Mouse (Mus musculus): ENCODE data around the gene Cdc37l1. TPM values are rescaled to one million over a fixed set of nuclear protein-coding genes. Genes with fewer than 3 reads are reported as not detected.

Gene Cdc37l1
- polyA plus RNA-seq, 1 experiment from 2014 or later = 51.7 TPM

DNA sequence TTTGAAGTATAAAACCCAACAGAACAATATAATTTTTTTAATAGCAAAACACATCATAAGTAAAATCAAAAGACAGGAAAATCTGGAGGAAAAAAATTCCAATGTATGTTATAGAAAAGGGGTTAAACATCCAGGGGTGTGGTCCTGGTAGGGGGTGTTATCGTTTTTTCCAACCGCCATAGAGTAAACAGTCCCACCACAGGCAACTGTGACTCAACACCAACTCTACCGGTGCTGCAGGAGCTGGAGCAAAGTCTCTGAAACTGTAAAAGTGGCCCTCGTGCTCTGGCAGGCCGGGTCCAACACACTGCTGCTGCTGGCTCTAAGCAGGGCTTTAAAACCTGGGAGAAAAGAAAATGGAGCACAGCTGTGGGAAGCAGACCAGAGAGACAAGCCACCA is 68.6 kb downstream of the Cdc37l1 start:
- H3K9me3 ChIP-seq (ENCODE audit: control insufficient read depth, low read length) = no peaks in the 10 kb centered on the region
- H3K9ac ChIP-seq (ENCODE audit: low read depth, low read length) = no peak overlapping the region
- no peaks in the 10 kb centered on the region for H3K27me3 ChIP-seq (ENCODE audit: control insufficient read depth, insufficient read depth, low read length)
- no peaks in the 10 kb centered on the region for H3K4me1 ChIP-seq (replicated peaks; ENCODE audit: control insufficient read depth, insufficient read depth, low read length)
- no peak overlapping the region for H3K4me3 ChIP-seq (ENCODE audit: low read depth, low read length)
- H3K4me2 ChIP-seq (replicated peaks; ENCODE audit: low read depth, low read length) = no peak overlapping the region
- no peak overlapping the region for H3K27ac ChIP-seq (ENCODE audit: low read depth, low read length)
- DNase-seq (ENCODE audit: low spot score) = no peak
- no peak for ATAC-seq (ENCODE audit: low FRiP score)
- 94% methylated on average over 5 of the region's 5 CpGs for WGBS
- H3K36me3 ChIP-seq (ENCODE audit: control insufficient read depth, insufficient read depth, low read length) = no peaks in the 10 kb centered on the region

DNA sequence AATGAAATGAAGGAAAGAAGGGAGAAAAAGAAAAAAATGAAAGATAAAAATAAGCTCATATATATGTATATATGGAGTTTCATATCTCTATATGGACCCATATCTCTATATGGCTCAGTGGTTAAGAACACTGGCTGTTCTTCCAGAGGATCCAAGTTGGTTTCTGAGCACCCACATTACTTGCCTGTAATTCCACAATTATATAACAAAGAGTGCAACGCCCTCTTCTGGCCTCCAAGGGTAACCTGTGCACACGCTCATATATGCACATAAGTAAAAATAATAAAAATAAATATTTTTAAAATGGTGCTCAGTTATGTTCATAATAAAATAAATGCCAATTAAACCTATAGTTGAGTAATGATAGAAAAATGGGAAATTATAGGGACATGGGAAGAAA is 69.5 kb downstream of the Cdc37l1 start:
- H3K36me3 ChIP-seq (ENCODE audit: control insufficient read depth, insufficient read depth, low read length) = no peaks in the 10 kb centered on the region
- ATAC-seq (ENCODE audit: low FRiP score) (no peak), DNase-seq (ENCODE audit: low spot score) (no peak)
- H3K4me1 ChIP-seq (replicated peaks; ENCODE audit: control insufficient read depth, insufficient read depth, low read length) = no peaks in the 10 kb centered on the region
- no peak overlapping the region for H3K4me2 ChIP-seq (replicated peaks; ENCODE audit: low read depth, low read length)
- H3K27me3 ChIP-seq (ENCODE audit: control insufficient read depth, insufficient read depth, low read length) = no peaks in the 10 kb centered on the region
- WGBS = 89% methylated on average over 2 of the region's 2 CpGs
- H3K27ac ChIP-seq (ENCODE audit: low read depth, low read length) = no peak overlapping the region
- no peaks in the 10 kb centered on the region for H3K9me3 ChIP-seq (ENCODE audit: control insufficient read depth, low read length)
- no peak overlapping the region for H3K9ac ChIP-seq (ENCODE audit: low read depth, low read length)
- no peak overlapping the region for H3K4me3 ChIP-seq (ENCODE audit: low read depth, low read length)

DNA sequence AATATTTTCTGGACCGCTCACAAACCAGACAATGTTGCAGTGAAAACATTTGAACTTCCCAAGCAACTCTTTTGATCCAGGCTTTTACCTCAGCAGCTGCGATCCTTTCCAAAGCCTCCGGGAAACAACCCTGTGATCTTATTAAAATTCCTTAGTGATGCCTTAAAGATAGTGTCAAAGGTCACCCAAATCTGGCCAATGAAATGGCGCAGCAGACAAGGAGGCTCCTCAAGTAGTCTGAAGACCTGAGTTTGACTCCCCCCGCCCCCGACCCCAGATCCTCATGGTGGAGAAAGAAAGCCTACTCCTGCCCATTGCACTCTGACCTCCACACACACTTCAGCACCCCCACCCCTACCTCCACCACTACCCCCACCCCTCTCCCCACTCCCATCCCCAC is 70.1 kb downstream of the Cdc37l1 start:
- no peak overlapping the region for H3K9ac ChIP-seq (ENCODE audit: low read depth, low read length)
- no peak for ATAC-seq (ENCODE audit: low FRiP score)
- no peak overlapping the region for H3K4me3 ChIP-seq (ENCODE audit: low read depth, low read length)
- 26% methylated on average over 6 of the region's 6 CpGs for WGBS
- H3K4me2 ChIP-seq (replicated peaks; ENCODE audit: low read depth, low read length) = no peak overlapping the region
- no peak overlapping the region for H3K27ac ChIP-seq (ENCODE audit: low read depth, low read length)
- no peak for DNase-seq (ENCODE audit: low spot score)
- H3K9me3 ChIP-seq (ENCODE audit: control insufficient read depth, low read length) = no peaks in the 10 kb centered on the region
- no peaks in the 10 kb centered on the region for H3K4me1 ChIP-seq (replicated peaks; ENCODE audit: control insufficient read depth, insufficient read depth, low read length)
- H3K27me3 ChIP-seq (ENCODE audit: control insufficient read depth, insufficient read depth, low read length) = no peaks in the 10 kb centered on the region
- no peaks in the 10 kb centered on the region for H3K36me3 ChIP-seq (ENCODE audit: control insufficient read depth, insufficient read depth, low read length)

DNA sequence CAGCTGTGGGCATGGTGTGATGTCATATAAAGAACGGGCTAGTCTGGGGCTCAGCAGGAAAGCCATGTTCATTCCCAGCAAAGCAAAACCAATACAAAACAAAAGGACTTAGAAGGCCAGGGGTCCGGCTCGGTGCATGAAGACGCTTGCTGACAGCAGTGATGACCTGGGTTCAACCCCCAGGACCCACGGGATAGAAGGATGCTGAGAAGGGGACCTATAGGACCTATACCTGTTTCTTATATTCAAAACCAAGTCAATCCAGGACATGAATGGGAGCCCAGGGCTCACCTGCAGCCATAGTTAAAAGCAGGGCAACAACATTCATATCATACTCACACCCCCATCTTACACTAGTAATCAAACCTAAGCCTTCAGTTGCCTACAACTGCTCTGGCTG is 72.9 kb downstream of the Cdc37l1 start:
- 82% methylated on average over 5 of the region's 5 CpGs for WGBS

DNA sequence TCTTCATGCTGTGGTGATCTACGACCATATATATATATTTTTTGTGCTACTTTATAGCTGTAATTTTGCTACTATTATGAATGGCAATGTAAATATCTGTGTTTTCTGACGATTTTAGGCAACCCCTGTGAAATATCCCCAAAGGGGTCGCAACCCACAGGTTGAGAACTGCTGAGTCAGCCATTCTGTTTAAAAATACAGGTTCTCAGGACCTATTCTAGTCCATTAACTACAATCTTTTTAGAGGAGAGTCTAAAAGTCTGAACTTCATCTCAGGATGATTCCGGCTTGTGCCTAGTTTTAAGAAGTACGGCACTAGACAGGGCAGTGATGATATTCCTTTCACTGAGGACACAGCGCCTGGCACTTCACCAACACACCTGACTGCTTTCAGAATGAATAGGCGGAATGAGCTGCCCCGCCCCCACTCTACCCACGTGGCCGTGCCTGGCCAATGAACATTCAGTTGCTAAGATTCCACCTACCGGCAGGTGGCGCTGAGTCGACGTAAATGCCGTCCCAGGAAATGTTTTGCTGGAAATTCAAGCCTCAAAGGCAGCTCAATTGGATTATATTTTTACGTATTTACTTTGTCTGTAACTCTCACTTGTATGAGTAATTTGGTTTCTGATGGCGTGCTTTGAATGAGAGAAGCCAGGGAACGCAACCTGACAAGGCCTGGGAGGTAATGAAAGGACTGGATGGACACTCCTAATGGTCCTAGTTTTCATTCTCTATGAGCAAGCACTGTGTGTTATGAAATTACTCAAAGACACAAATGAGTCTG is 73.6 kb downstream of the Cdc37l1 start:
- no peak overlapping the region for H3K9ac ChIP-seq (ENCODE audit: low read depth, low read length)
- WGBS = 19% methylated on average over 18 of the region's 18 CpGs
- H3K27ac ChIP-seq (ENCODE audit: low read depth, low read length) = no peak overlapping the region
- no peak overlapping the region for H3K4me3 ChIP-seq (ENCODE audit: low read depth, low read length)
- peak; percentile 95 for DNase-seq (ENCODE audit: low spot score)
- ATAC-seq (ENCODE audit: low FRiP score) = peak; percentile 75; the same call in 1 of the 2 replicates
- H3K4me2 ChIP-seq (replicated peaks; ENCODE audit: low read depth, low read length) = no peak overlapping the region
- no peaks in the 10 kb centered on the region for H3K9me3 ChIP-seq (ENCODE audit: control insufficient read depth, low read length)
- no peaks in the 10 kb centered on the region for H3K36me3 ChIP-seq (ENCODE audit: control insufficient read depth, insufficient read depth, low read length)
- no peaks in the 10 kb centered on the region for H3K27me3 ChIP-seq (ENCODE audit: control insufficient read depth, insufficient read depth, low read length)
- H3K4me1 ChIP-seq (replicated peaks; ENCODE audit: control insufficient read depth, insufficient read depth, low read length) = no peaks in the 10 kb centered on the region

More for the DNA sequence above, 72.9 kb downstream of the Cdc37l1 start:
- no peaks in the 10 kb centered on the region for H3K9me3 ChIP-seq (ENCODE audit: control insufficient read depth, low read length)
- H3K27ac ChIP-seq (ENCODE audit: low read depth, low read length) = no peak overlapping the region
- no peaks in the 10 kb centered on the region for H3K4me1 ChIP-seq (replicated peaks; ENCODE audit: control insufficient read depth, insufficient read depth, low read length)
- no peaks in the 10 kb centered on the region for H3K27me3 ChIP-seq (ENCODE audit: control insufficient read depth, insufficient read depth, low read length)
- DNase-seq (ENCODE audit: low spot score) (no peak), ATAC-seq (ENCODE audit: low FRiP score) (no peak)
- H3K4me3 ChIP-seq (ENCODE audit: low read depth, low read length) = no peak overlapping the region
- no peak overlapping the region for H3K9ac ChIP-seq (ENCODE audit: low read depth, low read length)
- H3K36me3 ChIP-seq (ENCODE audit: control insufficient read depth, insufficient read depth, low read length) = no peaks in the 10 kb centered on the region
- H3K4me2 ChIP-seq (replicated peaks; ENCODE audit: low read depth, low read length) = no peak overlapping the region

DNA sequence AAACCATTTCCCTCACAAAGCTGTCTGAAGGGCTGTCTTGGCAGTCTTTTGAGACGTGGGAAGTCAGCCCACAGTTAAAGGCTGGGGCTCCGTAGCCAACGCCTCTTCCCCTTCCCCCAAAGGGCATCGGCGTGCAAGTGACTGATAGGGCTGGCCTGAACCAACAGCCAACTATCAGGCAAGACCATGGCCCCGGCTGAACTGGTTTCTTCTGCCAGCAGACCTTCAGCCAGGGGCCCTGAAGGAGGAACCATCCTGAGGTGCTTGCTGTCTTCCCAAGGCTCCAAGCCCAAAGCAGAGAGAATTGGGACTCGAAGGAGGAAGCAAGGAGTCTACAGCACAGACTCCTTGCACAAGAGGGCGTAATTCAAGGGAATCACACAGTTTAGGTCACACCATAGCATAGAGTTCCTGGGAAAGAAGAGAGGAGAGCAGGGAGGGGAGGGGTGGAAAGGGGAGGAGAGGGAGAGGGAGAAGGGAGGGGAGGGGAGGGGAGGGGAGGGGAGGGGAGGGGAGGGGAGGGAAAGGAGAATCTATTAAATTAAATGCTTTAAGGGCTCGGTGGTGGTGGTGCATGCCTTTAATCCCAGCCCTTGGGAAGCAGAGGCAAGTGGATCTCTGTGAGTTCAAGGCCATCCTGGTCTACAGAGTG is 74.4 kb downstream of the Cdc37l1 start:
- Histone ChIP-seq H3K4me3 (ENCODE audit: low read depth, low read length) (no peak overlapping the region), H3K4me1 (replicated peaks; ENCODE audit: control insufficient read depth, insufficient read depth, low read length) (no peaks in the 10 kb centered on the region), H3K9me3 (ENCODE audit: control insufficient read depth, low read length) (no peaks in the 10 kb centered on the region), H3K4me2 (replicated peaks; ENCODE audit: low read depth, low read length) (no peak overlapping the region), H3K27me3 (ENCODE audit: control insufficient read depth, insufficient read depth, low read length) (no peaks in the 10 kb centered on the region), H3K9ac (ENCODE audit: low read depth, low read length) (no peak overlapping the region), H3K36me3 (ENCODE audit: control insufficient read depth, insufficient read depth, low read length) (no peaks in the 10 kb centered on the region), H3K27ac (ENCODE audit: low read depth, low read length) (no peak overlapping the region)
- ATAC-seq (ENCODE audit: low FRiP score) = peak; percentile 27; the same call in 1 of the 2 replicates
- WGBS = 72% methylated on average over 8 of the region's 9 CpGs
- DNase-seq (ENCODE audit: low spot score) = no peak

DNA sequence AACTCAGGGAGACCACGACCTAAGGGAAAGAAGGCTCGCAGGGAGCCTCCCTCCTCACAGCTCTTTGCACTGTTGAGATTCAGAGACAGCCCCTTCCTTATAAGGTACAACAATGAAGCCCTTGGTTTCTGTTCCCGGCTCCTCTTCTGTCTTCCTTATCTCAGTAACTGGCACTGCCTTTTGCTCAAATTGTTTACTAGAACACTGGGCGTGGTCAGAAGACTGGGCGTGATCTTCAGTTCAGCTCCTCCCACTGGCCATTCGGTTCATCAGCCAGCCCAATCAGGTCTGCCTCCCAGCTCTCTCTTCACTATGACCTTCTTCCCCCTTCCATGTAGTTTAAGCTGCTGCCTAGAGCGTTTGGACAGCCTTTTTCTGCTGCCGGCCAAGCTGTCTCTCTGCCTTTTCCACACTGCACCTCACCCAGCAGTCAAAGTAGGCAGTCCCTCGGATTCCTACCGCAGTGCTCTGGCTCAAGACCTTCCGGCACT is 76.9 kb downstream of the Cdc37l1 start:
- H3K4me2 ChIP-seq (replicated peaks; ENCODE audit: low read depth, low read length) = 0 out of 2 replicates have a peak overlapping the region, but pooled peaks have one; percentile 8
- H3K9me3 ChIP-seq (ENCODE audit: control insufficient read depth, low read length) = no peaks in the 10 kb centered on the region
- no peak overlapping the region for H3K27ac ChIP-seq (ENCODE audit: low read depth, low read length)
- H3K4me3 ChIP-seq (ENCODE audit: low read depth, low read length) = no peak overlapping the region
- DNase-seq (ENCODE audit: low spot score) = peak; percentile 60
- no peaks in the 10 kb centered on the region for H3K27me3 ChIP-seq (ENCODE audit: control insufficient read depth, insufficient read depth, low read length)
- ATAC-seq (ENCODE audit: low FRiP score) = peak; percentile 47; the same call in 1 of the 2 replicates
- no peaks in the 10 kb centered on the region for H3K4me1 ChIP-seq (replicated peaks; ENCODE audit: control insufficient read depth, insufficient read depth, low read length)
- no peaks in the 10 kb centered on the region for H3K36me3 ChIP-seq (ENCODE audit: control insufficient read depth, insufficient read depth, low read length)
- no peak overlapping the region for H3K9ac ChIP-seq (ENCODE audit: low read depth, low read length)
- WGBS = 16% methylated on average over 11 of the region's 11 CpGs

DNA sequence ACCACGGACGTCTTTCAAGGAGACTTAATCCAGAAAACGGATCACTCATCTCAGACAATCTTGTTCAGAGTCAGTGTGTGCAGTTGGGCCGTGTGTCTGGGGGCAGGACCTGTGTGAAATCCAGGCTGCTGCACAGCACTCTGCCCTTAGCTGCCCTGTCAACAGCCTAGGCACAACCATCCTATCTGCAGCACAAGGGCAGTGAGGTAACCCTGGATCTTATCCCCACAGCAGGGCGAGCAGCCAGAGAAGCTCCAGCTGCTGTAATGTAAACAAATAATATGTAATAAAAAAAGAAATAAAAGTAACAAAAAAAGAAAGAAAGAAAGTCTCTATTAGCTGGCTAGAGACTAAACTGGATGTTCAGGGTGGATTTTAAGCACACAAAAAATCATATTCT is 79.0 kb downstream of the Cdc37l1 start:
- ATAC-seq (ENCODE audit: low FRiP score) = no peak
- Histone ChIP-seq H3K36me3 (ENCODE audit: control insufficient read depth, insufficient read depth, low read length) (no peaks in the 10 kb centered on the region), H3K27ac (ENCODE audit: low read depth, low read length) (no peak overlapping the region), H3K27me3 (ENCODE audit: control insufficient read depth, insufficient read depth, low read length) (no peaks in the 10 kb centered on the region), H3K9me3 (ENCODE audit: control insufficient read depth, low read length) (no peaks in the 10 kb centered on the region), H3K9ac (ENCODE audit: low read depth, low read length) (no peak overlapping the region), H3K4me1 (replicated peaks; ENCODE audit: control insufficient read depth, insufficient read depth, low read length) (no peaks in the 10 kb centered on the region), H3K4me2 (replicated peaks; ENCODE audit: low read depth, low read length) (no peak overlapping the region), H3K4me3 (ENCODE audit: low read depth, low read length) (no peak overlapping the region)
- no peak for DNase-seq (ENCODE audit: low spot score)
- WGBS = 75% methylated on average over 5 of the region's 5 CpGs

DNA sequence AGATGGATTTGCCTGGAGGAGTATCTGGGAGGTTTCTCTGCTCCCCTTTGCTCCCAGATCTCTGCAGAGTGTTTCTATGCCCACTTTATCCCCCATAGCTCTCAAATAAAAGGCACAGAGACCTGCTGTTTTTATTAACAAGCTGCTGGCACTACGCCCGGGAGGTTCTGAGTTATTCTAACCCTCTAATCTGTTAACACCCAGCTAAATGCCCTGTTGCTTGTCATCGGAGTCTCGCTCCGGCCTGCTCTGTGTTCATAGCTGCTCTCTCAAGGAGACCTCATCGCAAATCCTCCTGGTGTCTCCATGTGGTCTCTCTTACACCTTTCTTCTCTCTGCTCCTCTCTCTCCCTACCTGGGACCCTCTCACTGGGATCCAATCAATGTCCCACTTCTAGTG is 84.7 kb downstream of the Cdc37l1 start:
- ATAC-seq (ENCODE audit: low FRiP score) = no peak
- no peaks in the 10 kb centered on the region for H3K27me3 ChIP-seq (ENCODE audit: control insufficient read depth, insufficient read depth, low read length)
- no peaks in the 10 kb centered on the region for H3K4me1 ChIP-seq (replicated peaks; ENCODE audit: control insufficient read depth, insufficient read depth, low read length)
- no peak overlapping the region for H3K9ac ChIP-seq (ENCODE audit: low read depth, low read length)
- no peak for DNase-seq (ENCODE audit: low spot score)
- H3K4me2 ChIP-seq (replicated peaks; ENCODE audit: low read depth, low read length) = no peak overlapping the region
- 82% methylated on average over 6 of the region's 6 CpGs for WGBS
- H3K27ac ChIP-seq (ENCODE audit: low read depth, low read length) = no peak overlapping the region
- no peaks in the 10 kb centered on the region for H3K9me3 ChIP-seq (ENCODE audit: control insufficient read depth, low read length)
- H3K36me3 ChIP-seq (ENCODE audit: control insufficient read depth, insufficient read depth, low read length) = no peaks in the 10 kb centered on the region
- no peak overlapping the region for H3K4me3 ChIP-seq (ENCODE audit: low read depth, low read length)

All from hindbrain, embryonic 11.5 days (tissue).